Mouse (Mus musculus) CD4-positive naive resting alpha-beta T cell, adult 76 days (primary cell): ENCODE results near the gene Ccdc181. TPM values are rescaled to one million over a fixed set of nuclear protein-coding genes. Genes with fewer than 3 reads are reported as not detected.

ENCODE experiments used
- total RNA-seq: library from RNA; stranded (reverse); gene quantifications from one replicate; pipeline ENCODE4 v1.2.4, GENCODE M21; 2023

Ccdc181 gene
- 3.2 TPM for total RNA-seq

DNA sequence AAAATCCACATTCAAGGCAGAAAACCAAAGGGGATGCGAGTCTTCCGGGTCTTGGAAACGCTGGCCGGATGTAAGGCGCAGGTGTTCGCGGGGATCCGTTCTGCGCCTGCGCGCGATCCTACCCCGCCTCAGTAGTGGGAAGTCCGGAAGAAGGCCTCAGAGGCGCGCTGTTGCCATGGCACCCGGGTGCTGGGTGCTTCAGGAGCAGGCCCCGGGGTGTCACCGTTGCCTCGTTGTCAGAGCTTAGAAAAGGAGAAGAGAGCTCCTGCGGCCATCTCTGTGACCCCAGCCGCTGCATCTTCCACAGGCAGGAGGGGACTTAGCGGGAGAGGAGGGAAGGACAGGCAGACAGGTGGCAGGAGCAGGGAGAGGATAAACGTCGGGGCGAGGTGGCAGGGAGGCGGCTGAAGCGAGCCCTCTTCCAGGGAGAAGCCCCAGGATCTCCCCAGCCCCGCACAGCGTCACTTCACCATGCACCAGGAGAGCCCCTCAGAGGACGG, at the start of gene Ccdc181:
Gene Ccdc181, plus strand, starts transcription at position 131 of the 500 bp plus-strand sequence.

GRCm38 (mm10) chr1:164248465-164249331, 26.7 kb upstream of the Ccdc181 start, which contains the start of gene Slc19a2:
Gene Slc19a2, plus strand, starts transcription at chr1:164249046.

GRCm38 (mm10) chr1:164303821-164304220, 28.4 kb downstream of the Ccdc181 start, which contains the start of gene Nme7:
Gene Nme7, plus strand, starts transcription at chr1:164304121.

GRCm38 (mm10) chr1:164307124-164307751, 31.9 kb downstream of the Ccdc181 start, which contains the start of gene Blzf1:
Gene Blzf1, minus strand, starts transcription at chr1:164307489.

Other genes starting within 250 kb of the Ccdc181 start
- not detected for gene Sele, start 227.4 kb upstream of the Ccdc181 start, total RNA-seq
- gene Sell, start 213.6 kb upstream of the Ccdc181 start, total RNA-seq = 525 TPM
- gene Selp, start 160.3 kb upstream of the Ccdc181 start, total RNA-seq = 0.29 TPM
- 0.91 TPM for gene F5, start 123.7 kb upstream of the Ccdc181 start, total RNA-seq
- gene Slc19a2, start 26.5 kb upstream of the Ccdc181 start, total RNA-seq = 9.0 TPM
- 9.3 TPM for gene Nme7, start 28.5 kb downstream of the Ccdc181 start, total RNA-seq
- 13.6 TPM for gene Blzf1, start 31.9 kb downstream of the Ccdc181 start, total RNA-seq
- gene Atp1b1, start 182.8 kb downstream of the Ccdc181 start, total RNA-seq = 105 TPM